Mouse (Mus musculus): Measurements from ENCODE around the gene Mroh2a.

GRCm38 (mm10) chr1:88229566-88229965, 2.8 kb downstream of the Mroh2a start:
- TF ChIP-seq POLR2A (IDR thresholded peaks at IDR 0.05; ENCODE audit: insufficient read depth, low read depth, low read length): no peak
- TF ChIP-seq CTCF (IDR thresholded peaks at IDR 0.05; ENCODE audit: insufficient read depth, low read depth, low read length): no peak

Measured in olfactory bulb, adult 2 months (tissue).